Mouse (Mus musculus) liver, embryonic 13.5 days (tissue): Measurements from ENCODE around the gene Cela2a. TPM values are rescaled to one million over a fixed set of nuclear protein-coding genes. Genes with fewer than 3 reads are reported as not detected.
A peak's percentile ranks its signal among the peaks of the same experiment; 100 is the strongest.

Experiments used
- ATAC-seq: fragments of 200-750 bp; cut with Nextera tagmentation; 2 replicates; pipeline ENCODE4 v1.8.0; 2017; ENCODE audit warnings: low read depth, mild to moderate bottlenecking, moderate number of reproducible peaks, moderate library complexity
- DNase-seq: peaks from one replicate; pipeline ENCODE4 v3.0.0; 2022
- H3K27ac ChIP-seq: fragments of 300-500 bp; sonication (generic); 2 replicates; pipeline ENCODE4 v1.5.1; 2015; ENCODE audit warnings: moderate library complexity, mild to moderate bottlenecking, inconsistent platforms
- H3K27me3 ChIP-seq: fragments of 300-500 bp; sonication (generic); 2 replicates; pipeline ENCODE4 v1.6.1; 2015; ENCODE audit warnings: mild to moderate bottlenecking, inconsistent platforms
- H3K36me3 ChIP-seq: fragments of 300-500 bp; sonication (generic); 2 replicates; pipeline ENCODE4 v1.6.1; 2015; ENCODE audit warnings: mild to moderate bottlenecking, inconsistent platforms
- H3K4me1 ChIP-seq: fragments of 300-500 bp; sonication (generic); replicated peaks from 2 replicates; pipeline ENCODE4 v1.6.1; 2015; ENCODE audit warnings: inconsistent platforms
- H3K4me2 ChIP-seq: fragments of 300-500 bp; sonication (generic); 2 replicates; pipeline ENCODE4 v1.6.1; 2015; ENCODE audit warnings: inconsistent platforms, mild to moderate bottlenecking, moderate library complexity
- H3K4me3 ChIP-seq: fragments of 300-500 bp; sonication (generic); replicated peaks from 2 replicates; pipeline ENCODE4 v1.5.1; 2015; ENCODE audit warnings: mild to moderate bottlenecking, inconsistent platforms
- H3K9ac ChIP-seq: fragments of 300-500 bp; sonication (generic); 2 replicates; pipeline ENCODE4 v1.6.1; 2015; ENCODE audit warnings: mild to moderate bottlenecking, inconsistent platforms
- H3K9me3 ChIP-seq: fragments of 300-500 bp; sonication (generic); replicated peaks from 2 replicates; pipeline ENCODE4 v1.6.1; 2016; ENCODE audit warnings: inconsistent platforms
- WGBS: fragments of 180-500 bp; shearing (Covaris S2); methylation state at CpG from one replicate; pipeline ENCODE4 v1.1.7; 2015; ENCODE audit not compliant: insufficient replicate concordance; 5-methylcytosine and 5-hydroxymethylcytosine counted together
- polyA plus RNA-seq: library from polyadenylated mRNA; unstranded; fragments of >200 nt; fragmentation: Nextera tagmentation; extraction: Ambion mirVana; gene quantifications from 2 replicates; pipeline ENCODE4 v1.2.1, GENCODE M21; 2015

Cela2a gene
- polyA plus RNA-seq, 1 experiment from 2014 or later: 0.18 TPM

DNA sequence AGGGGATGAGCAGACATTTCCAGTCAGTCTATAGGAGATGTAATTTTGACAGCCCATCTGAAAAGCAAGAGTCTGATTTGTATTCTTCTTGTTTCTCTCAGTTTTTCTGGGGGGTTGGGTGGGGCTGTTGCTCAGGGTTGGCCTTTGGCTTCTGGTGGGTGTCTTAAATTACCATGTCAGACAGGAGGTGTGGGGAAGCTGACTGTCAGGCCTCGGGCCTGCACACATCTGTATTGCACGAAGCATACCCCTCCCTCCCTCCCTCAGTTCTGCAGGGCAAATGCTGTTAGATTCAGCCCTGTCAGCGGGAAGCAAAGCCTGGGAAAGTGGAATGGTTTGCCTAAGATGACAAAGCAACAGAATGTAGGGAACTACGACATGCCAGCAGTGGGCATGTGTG lies 29.0 kb downstream of the Cela2a start:
- H3K4me1 ChIP-seq: peaks cover 36% of the 10 kb centered on the region
- H3K4me2 ChIP-seq: no peak overlapping the region
- WGBS: 81% methylated on average over 4 of the region's 4 CpGs
- no peaks in the 10 kb centered on the region for H3K27me3 ChIP-seq
- no peak overlapping the region for H3K9ac ChIP-seq
- no peak overlapping the region for H3K27ac ChIP-seq
- H3K4me3 ChIP-seq: no peak overlapping the region
- DNase-seq: no peak
- H3K36me3 ChIP-seq: peaks cover 29% of the 10 kb centered on the region
- H3K9me3 ChIP-seq: no peaks in the 10 kb centered on the region
- ATAC-seq: no peak

DNA sequence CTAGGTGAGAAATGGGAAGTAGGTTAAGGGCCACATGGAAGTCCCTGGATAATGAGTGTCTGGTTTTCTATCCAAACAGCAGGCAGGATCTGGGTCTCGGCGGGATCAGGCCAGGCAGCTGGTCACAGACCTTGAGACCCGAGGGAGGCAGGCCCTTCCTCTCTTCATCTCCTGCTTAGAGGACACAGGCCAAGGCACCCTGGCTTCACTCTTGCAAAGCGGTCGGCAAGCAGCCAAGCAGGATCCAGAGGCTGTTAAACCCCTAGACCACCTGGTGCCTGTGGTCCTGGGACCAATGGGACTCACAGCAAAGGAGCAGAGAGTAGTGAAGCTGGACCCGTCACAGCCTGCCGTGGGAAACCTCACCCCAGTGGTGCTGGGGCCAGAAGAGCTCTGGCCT lies 29.6 kb downstream of the Cela2a start:
- H3K4me1 ChIP-seq: peaks cover 42% of the 10 kb centered on the region
- H3K9ac ChIP-seq: peak overlapping the region; percentile 26; the same call in 1 of the 2 replicates
- 82% methylated on average over 7 of the region's 7 CpGs for WGBS
- DNase-seq (no peak), ATAC-seq (no peak)
- H3K27me3 ChIP-seq: no peaks in the 10 kb centered on the region
- no peak overlapping the region for H3K27ac ChIP-seq
- no peak overlapping the region for H3K4me2 ChIP-seq
- no peak overlapping the region for H3K4me3 ChIP-seq
- H3K9me3 ChIP-seq: no peaks in the 10 kb centered on the region
- H3K36me3 ChIP-seq: peaks cover 29% of the 10 kb centered on the region

- H3K27me3 ChIP-seq: no peaks in the 10 kb centered on the region
- peaks cover 29% of the 10 kb centered on the region for H3K36me3 ChIP-seq
- peak overlapping the region; percentile 79 for H3K4me3 ChIP-seq
- no peak for DNase-seq
- 5% methylated on average over 5 of the region's 5 CpGs for WGBS
- H3K9ac ChIP-seq: peak overlapping the region; percentile 81
- no peaks in the 10 kb centered on the region for H3K9me3 ChIP-seq
- ATAC-seq: no peak
- H3K4me2 ChIP-seq: peak overlapping the region; percentile 74
- H3K4me1 ChIP-seq: peaks cover 58% of the 10 kb centered on the region
- H3K27ac ChIP-seq: peak overlapping the region; percentile 98
Measured at GRCm38 (mm10) chr4:141794152-141794535, 31.8 kb downstream of the Cela2a start.

- peaks cover 28% of the 10 kb centered on the region for H3K36me3 ChIP-seq
- no peaks in the 10 kb centered on the region for H3K27me3 ChIP-seq
- peak within 1 kb of the TSS; percentile 98 for H3K27ac ChIP-seq
- WGBS: under 1% methylated on average over 68 of the region's 80 CpGs
- peak within 1 kb of the TSS; percentile 79 for H3K4me3 ChIP-seq
- ATAC-seq (peak; percentile 83), DNase-seq (peak; percentile 98)
- peak within 1 kb of the TSS; percentile 74 for H3K4me2 ChIP-seq
- H3K9ac ChIP-seq: peak within 1 kb of the TSS; percentile 81
- H3K9me3 ChIP-seq: no peaks in the 10 kb centered on the region
- H3K4me1 ChIP-seq: peaks cover 62% of the 10 kb centered on the region
Measured at GRCm38 (mm10) chr4:141793282-141794151, 32.4 kb downstream of the Cela2a start, which contains the start of gene Casp9. Gene Casp9 (plus strand): TSS chr4:141793612.

GRCm38 (mm10) chr4:141792554-141793281 lies 33.2 kb downstream of the Cela2a start:
- H3K27ac ChIP-seq: peak overlapping the region; percentile 98
- ATAC-seq: peak; percentile 13; the same call in 1 of the 2 replicates
- no peaks in the 10 kb centered on the region for H3K9me3 ChIP-seq
- 6% methylated on average over 10 of the region's 10 CpGs for WGBS
- peaks cover 27% of the 10 kb centered on the region for H3K36me3 ChIP-seq
- H3K4me2 ChIP-seq: peak overlapping the region; percentile 74
- peak overlapping the region; percentile 79 for H3K4me3 ChIP-seq
- no peak for DNase-seq
- peak overlapping the region; percentile 66 for H3K9ac ChIP-seq
- H3K27me3 ChIP-seq: no peaks in the 10 kb centered on the region
- peaks cover 62% of the 10 kb centered on the region for H3K4me1 ChIP-seq

DNA sequence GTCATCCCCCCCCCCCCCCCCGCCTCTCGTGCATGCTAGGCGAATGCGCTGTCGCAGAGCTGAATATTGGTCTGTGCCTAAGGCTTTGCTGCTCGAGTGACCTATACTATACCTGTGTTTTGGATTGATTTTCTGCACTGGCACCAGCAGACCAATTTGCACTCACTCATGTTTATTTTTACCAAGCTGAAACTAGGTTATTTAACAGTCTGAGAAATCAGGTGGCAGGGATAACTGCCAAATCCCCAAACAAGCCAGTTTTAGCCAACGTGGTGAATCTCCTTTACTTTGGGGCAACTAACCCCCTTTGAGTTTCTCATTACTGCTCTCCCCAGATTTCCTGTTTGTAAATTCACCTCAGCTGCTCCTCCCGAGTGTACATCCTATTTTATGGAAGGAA lies 34.0 kb downstream of the Cela2a start:
- Histone ChIP-seq H3K27ac (peak overlapping the region; percentile 98), H3K4me2 (0 out of 2 replicates have a peak overlapping the region, but pooled peaks have one; percentile 93), H3K4me1 (peaks cover 62% of the 10 kb centered on the region)

GRCm38 (mm10) chr4:141791486-141791885 lies 34.5 kb downstream of the Cela2a start:
- H3K4me2 ChIP-seq: peak overlapping the region; percentile 93
- 79% methylated on average over 7 of the region's 7 CpGs for WGBS
- H3K9ac ChIP-seq: no peak overlapping the region
- H3K4me3 ChIP-seq: peak overlapping the region; percentile 98
- no peaks in the 10 kb centered on the region for H3K9me3 ChIP-seq
- H3K36me3 ChIP-seq: peaks cover 25% of the 10 kb centered on the region
- H3K27me3 ChIP-seq: no peaks in the 10 kb centered on the region
- DNase-seq (no peak), ATAC-seq (no peak)
- peak overlapping the region; percentile 98 for H3K27ac ChIP-seq
- H3K4me1 ChIP-seq: peaks cover 59% of the 10 kb centered on the region

More for the DNA sequence above, 34.0 kb downstream of the Cela2a start:
- DNase-seq (no peak), ATAC-seq (no peak)
- WGBS: 79% methylated on average over 8 of the region's 8 CpGs
- peaks cover 25% of the 10 kb centered on the region for H3K36me3 ChIP-seq
- H3K9me3 ChIP-seq: no peaks in the 10 kb centered on the region
- no peak overlapping the region for H3K9ac ChIP-seq
- H3K27me3 ChIP-seq: no peaks in the 10 kb centered on the region
- no peak overlapping the region for H3K4me3 ChIP-seq

DNA sequence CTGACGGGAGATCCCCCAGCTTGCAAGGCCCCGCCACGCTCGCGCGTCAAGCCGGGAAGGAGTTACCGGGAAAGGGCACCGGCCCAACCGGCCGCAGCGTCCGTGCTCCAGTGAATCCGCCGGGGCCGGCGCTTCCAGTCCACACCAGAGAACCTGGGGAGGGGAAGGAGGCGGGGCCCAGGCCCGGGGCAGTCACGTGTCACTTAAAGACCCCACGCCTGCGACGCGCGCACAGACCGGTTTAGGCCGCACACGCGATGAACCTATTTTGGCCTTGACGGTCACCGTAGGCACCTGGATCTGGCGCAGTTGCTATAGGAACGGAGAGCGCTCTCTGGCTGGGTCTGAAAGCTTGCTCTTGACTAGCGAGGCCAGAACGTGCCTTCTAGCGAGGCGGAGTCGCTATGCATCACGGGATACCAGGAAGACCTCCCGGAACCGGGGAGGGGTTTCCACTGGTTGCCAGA lies 35.4 kb downstream of the Cela2a start, which contains the start of gene Dnajc16:
Gene Dnajc16, minus strand, starts transcription at position 408 of the 467 bp plus-strand sequence.
- no peaks in the 10 kb centered on the region for H3K27me3 ChIP-seq
- H3K4me3 ChIP-seq: peak within 1 kb of the TSS; percentile 98
- peak within 1 kb of the TSS; percentile 99 for H3K9ac ChIP-seq
- H3K36me3 ChIP-seq: peaks cover 28% of the 10 kb centered on the region
- WGBS: under 1% methylated on average over 42 of the region's 42 CpGs
- no peaks in the 10 kb centered on the region for H3K9me3 ChIP-seq
- ATAC-seq: peak; percentile 73
- peak; percentile 96 for DNase-seq
- peaks cover 51% of the 10 kb centered on the region for H3K4me1 ChIP-seq
- peak within 1 kb of the TSS; percentile 93 for H3K4me2 ChIP-seq
- H3K27ac ChIP-seq: peak within 1 kb of the TSS; percentile 98

DNA sequence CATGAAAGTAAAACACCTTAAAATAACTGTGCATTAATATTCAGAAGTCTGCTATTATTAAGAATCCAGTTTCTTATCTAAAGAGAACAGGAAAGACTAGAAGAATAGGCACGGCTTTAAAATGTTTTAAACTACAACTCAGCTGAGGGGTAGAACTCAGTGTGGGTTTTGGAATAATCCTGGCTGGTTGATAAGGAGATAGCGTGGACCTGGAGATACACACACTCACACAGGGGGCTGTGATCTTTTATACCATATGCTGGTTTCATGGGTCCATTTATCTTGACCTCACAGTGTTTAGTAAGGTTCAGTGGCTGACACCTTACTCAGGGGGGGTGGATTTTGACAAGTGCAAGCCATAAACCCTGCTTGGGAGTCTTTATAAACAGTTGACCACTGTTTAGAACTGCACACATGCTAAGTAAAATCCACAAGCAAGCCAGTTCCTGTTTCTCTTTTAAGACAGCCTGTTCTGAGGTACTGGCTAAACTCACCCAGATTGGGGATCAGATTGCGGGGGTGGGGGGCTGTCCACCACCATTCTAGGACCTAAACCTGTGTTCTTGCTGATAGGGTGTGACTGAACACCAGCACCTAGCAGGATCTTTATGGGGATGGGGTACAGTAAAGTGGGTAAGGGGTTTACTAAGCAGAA lies 36.3 kb downstream of the Cela2a start:
- peak overlapping the region; percentile 98 for H3K27ac ChIP-seq
- H3K9me3 ChIP-seq: no peaks in the 10 kb centered on the region
- peak overlapping the region; percentile 98 for H3K4me3 ChIP-seq
- peaks cover 37% of the 10 kb centered on the region for H3K36me3 ChIP-seq
- H3K4me1 ChIP-seq: peaks cover 42% of the 10 kb centered on the region
- ATAC-seq (no peak), DNase-seq (peak; percentile 29)
- H3K27me3 ChIP-seq: no peaks in the 10 kb centered on the region
- peak overlapping the region; percentile 93 for H3K4me2 ChIP-seq
- 10% methylated on average over 3 of the region's 3 CpGs for WGBS
- H3K9ac ChIP-seq: peak overlapping the region; percentile 99

- H3K9me3 ChIP-seq: no peaks in the 10 kb centered on the region
- no peak overlapping the region for H3K9ac ChIP-seq
- peaks cover 31% of the 10 kb centered on the region for H3K4me1 ChIP-seq
- no peak overlapping the region for H3K27ac ChIP-seq
- peaks cover 59% of the 10 kb centered on the region for H3K36me3 ChIP-seq
- ATAC-seq: no peak
- no peak overlapping the region for H3K4me3 ChIP-seq
- no peak for DNase-seq
- no peak overlapping the region for H3K4me2 ChIP-seq
- 83% methylated on average over 7 of the region's 7 CpGs for WGBS
- H3K27me3 ChIP-seq: no peaks in the 10 kb centered on the region
Measured at GRCm38 (mm10) chr4:141787462-141787861, 38.5 kb downstream of the Cela2a start.

GRCm38 (mm10) chr4:141787046-141787445 lies 38.9 kb downstream of the Cela2a start:
- Histone ChIP-seq H3K9me3 (no peaks in the 10 kb centered on the region), H3K27ac (no peak overlapping the region), H3K4me2 (no peak overlapping the region), H3K4me1 (peaks cover 27% of the 10 kb centered on the region), H3K27me3 (no peaks in the 10 kb centered on the region), H3K4me3 (no peak overlapping the region), H3K36me3 (peaks cover 63% of the 10 kb centered on the region), H3K9ac (no peak overlapping the region)
- ATAC-seq (no peak), DNase-seq (no peak)
- 86% methylated on average over 6 of the region's 6 CpGs for WGBS
